Mouse (Mus musculus) limb, embryonic 11.5 days (tissue): ENCODE measurements at regions not wholly inside any gene's neighbourhood (a gene's known extent, or its start where the extent isn't known, plus 50 kb on each side); places are given as distances from the start of the nearest gene placed in this dataset.

ENCODE experiments used
- ATAC-seq: fragments of 200-750 bp; cut with Nextera tagmentation; 2 replicates; pipeline ENCODE4 v1.8.0; 2017; ENCODE audit warnings: low read depth; ENCODE audit not compliant: insufficient number of reproducible peaks, low FRiP score, low TSS enrichment
- DNase-seq: peaks from one replicate; pipeline ENCODE4 v3.0.0-alpha.2; 2015; ENCODE audit warnings: low spot score
- H3K27ac ChIP-seq: fragments of 300-500 bp; sonication (generic); replicated peaks from 2 replicates; pipeline ENCODE4 v1.5.1; 2014; ENCODE audit warnings: low read depth, mild to moderate bottlenecking, low read length
- H3K27me3 ChIP-seq: fragments of 300-500 bp; sonication (generic); 2 replicates; pipeline ENCODE4 v1.6.1; 2014; ENCODE audit warnings: mild to moderate bottlenecking, low read length, mixed read lengths; ENCODE audit not compliant: control insufficient read depth, insufficient read depth
- H3K36me3 ChIP-seq: fragments of 300-500 bp; sonication (generic); 2 replicates; pipeline ENCODE4 v1.6.1; 2014; ENCODE audit warnings: mild to moderate bottlenecking, low read length, moderate library complexity, mixed read lengths; ENCODE audit not compliant: control insufficient read depth, insufficient read depth
- H3K4me1 ChIP-seq: fragments of 300-500 bp; sonication (generic); 2 replicates; pipeline ENCODE4 v1.6.1; 2014; ENCODE audit warnings: low read length, mixed read lengths; ENCODE audit not compliant: control insufficient read depth, insufficient read depth
- H3K4me2 ChIP-seq: fragments of 300-500 bp; sonication (generic); 2 replicates; pipeline ENCODE4 v1.6.1; 2014; ENCODE audit warnings: low read depth, mild to moderate bottlenecking, moderate library complexity; ENCODE audit not compliant: severe bottlenecking
- H3K4me3 ChIP-seq: fragments of 300-500 bp; sonication (generic); 2 replicates; pipeline ENCODE4 v1.5.1; 2014; ENCODE audit warnings: low read depth, low read length
- H3K9ac ChIP-seq: fragments of 300-500 bp; sonication (generic); 2 replicates; pipeline ENCODE4 v1.6.1; 2014; ENCODE audit warnings: mild to moderate bottlenecking, low read length
- H3K9me3 ChIP-seq: fragments of 300-500 bp; sonication (generic); 2 replicates; pipeline ENCODE4 v1.6.1; 2016; ENCODE audit warnings: low read length; ENCODE audit not compliant: control insufficient read depth
- WGBS: fragments of 180-500 bp; shearing (Covaris S2); extraction: QIAGEN DNeasy Blood & Tissue Kit; methylation state at CpG from one replicate; pipeline ENCODE4 v1.1.7; 2014; 5-methylcytosine and 5-hydroxymethylcytosine counted together

DNA sequence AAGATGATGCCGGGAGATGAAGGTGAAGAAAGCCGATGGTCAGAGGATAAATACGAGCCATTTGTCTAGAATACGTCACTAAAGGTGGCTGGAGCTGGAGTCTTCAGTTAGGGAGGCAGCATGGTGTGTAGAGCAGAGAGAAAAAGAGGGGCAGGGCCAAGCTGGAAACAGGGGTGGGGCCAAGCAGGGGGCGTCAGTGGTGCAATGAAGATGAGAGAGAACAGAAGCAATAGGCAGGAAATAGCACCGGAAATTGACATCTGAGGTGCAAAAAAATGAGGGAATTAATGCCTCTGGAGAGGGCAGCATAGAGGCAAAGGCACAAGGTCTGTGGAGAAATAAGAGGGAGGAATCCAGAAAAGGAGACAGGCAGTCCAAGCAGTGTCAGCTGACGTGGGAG, 165.4 kb downstream of the Zfp36l2 start:
- ATAC-seq: no peak
- WGBS: 86% methylated on average over 7 of the region's 7 CpGs
- no peak overlapping the region for H3K4me3 ChIP-seq

DNA sequence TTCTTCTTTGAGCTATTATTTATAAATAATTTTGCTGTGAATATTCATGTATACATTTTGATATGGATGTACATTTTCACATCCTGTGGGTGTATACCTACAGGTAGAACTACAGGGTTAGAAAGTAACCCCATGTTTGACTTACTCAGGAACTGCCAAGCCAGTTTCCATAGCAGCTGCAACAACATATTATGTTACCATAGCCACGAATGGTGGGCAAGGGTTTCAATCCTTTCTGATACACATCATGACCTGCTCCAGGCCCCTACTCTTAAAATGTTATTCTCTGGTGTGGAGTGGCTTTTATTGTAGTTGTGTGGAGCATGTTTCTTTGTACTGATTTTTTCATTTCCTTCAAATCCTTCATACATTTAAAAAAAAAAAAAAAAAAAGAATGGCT, 168.9 kb downstream of the Zfp36l2 start:
- H3K4me1 ChIP-seq: no peaks in the 10 kb centered on the region
- ATAC-seq (no peak), DNase-seq (no peak)
- H3K27ac ChIP-seq: no peak overlapping the region
- H3K4me2 ChIP-seq: no peak overlapping the region
- H3K9me3 ChIP-seq: peaks cover 7% of the 10 kb centered on the region; the same call in 1 of the 2 replicates
- no peak overlapping the region for H3K4me3 ChIP-seq
- H3K9ac ChIP-seq: no peak overlapping the region
- H3K36me3 ChIP-seq: no peaks in the 10 kb centered on the region
- H3K27me3 ChIP-seq: no peaks in the 10 kb centered on the region
- 81% methylated on average over 1 of the region's 1 CpGs for WGBS

More for the DNA sequence above, 165.4 kb downstream of the Zfp36l2 start:
- no peak for DNase-seq
- Histone ChIP-seq H3K9me3 (peaks cover 4% of the 10 kb centered on the region; the same call in 1 of the 2 replicates), H3K9ac (no peak overlapping the region), H3K36me3 (no peaks in the 10 kb centered on the region), H3K4me2 (no peak overlapping the region), H3K4me1 (peaks cover 7% of the 10 kb centered on the region), H3K27ac (no peak overlapping the region), H3K27me3 (no peaks in the 10 kb centered on the region)

DNA sequence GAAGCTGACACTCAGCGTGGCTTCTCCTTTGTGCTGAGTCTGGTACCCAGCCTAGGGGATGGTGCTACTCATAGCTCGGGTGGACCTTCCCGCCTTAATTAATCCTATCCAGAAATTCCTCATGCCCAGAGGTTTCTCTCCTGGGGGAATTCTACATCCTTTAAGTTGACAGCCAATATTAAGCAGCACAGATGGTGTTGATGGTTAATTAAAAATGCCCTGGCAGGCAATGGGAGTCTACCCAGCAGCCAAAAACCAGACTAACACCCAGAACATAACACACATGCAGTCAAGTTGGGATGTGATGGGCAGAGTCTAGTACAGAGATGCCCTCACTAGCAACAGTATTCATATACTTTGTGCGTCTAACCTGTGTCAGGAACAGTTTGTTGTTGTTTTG, 169.9 kb downstream of the Zfp36l2 start:
- DNase-seq (no peak), ATAC-seq (no peak)
- WGBS: 80% methylated on average over 4 of the region's 4 CpGs

DNA sequence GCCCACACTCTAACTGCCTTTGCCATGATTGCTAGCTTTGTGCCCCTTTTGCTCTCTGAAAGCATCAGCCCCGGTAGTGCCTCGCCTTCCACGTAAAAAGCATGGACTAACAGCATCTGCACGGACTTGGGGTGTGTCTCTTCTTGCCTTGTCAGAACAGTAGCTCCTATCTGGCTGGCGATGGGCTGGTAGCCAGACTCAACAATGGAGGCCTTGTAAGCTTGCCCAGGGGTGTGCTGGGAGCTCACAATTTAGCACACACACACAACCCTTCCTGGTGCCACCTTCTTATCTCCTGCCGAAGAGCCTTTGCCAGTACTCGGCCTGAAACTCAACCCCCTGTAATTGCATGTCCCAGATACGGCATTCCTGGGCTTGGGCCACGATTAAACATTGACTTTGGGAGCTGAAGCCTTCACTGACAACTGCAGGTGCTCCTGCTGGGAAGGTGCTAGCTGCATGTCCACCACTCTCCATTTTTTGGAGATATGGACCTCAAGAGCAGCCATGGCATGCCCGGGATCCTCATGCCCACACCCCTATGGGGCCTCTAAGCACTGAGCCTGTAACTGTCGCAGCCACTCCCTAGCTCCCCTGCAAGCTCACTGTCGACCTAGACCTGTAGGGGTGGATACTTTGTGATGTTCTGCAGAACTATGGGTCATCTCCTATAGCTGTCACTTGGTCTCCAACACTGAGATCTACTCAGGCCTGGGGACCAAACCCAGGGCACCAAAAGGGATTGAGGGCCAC, 166.7 kb upstream of the Haao start:
- Histone ChIP-seq H3K9me3 (peaks cover 4% of the 10 kb centered on the region; the same call in 1 of the 2 replicates), H3K27ac (no peak overlapping the region), H3K27me3 (no peaks in the 10 kb centered on the region), H3K4me3 (no peak overlapping the region), H3K4me2 (no peak overlapping the region), H3K4me1 (peaks cover 10% of the 10 kb centered on the region; the same call in 1 of the 2 replicates), H3K9ac (no peak overlapping the region), H3K36me3 (no peaks in the 10 kb centered on the region)
- ATAC-seq (no peak), DNase-seq (no peak)
- 91% methylated on average over 12 of the region's 12 CpGs for WGBS

More for the DNA sequence above, 169.9 kb downstream of the Zfp36l2 start:
- Histone ChIP-seq H3K4me3 (no peak overlapping the region), H3K9ac (no peak overlapping the region), H3K36me3 (no peaks in the 10 kb centered on the region), H3K27ac (no peak overlapping the region), H3K4me2 (no peak overlapping the region), H3K9me3 (peaks cover 4% of the 10 kb centered on the region; the same call in 1 of the 2 replicates), H3K4me1 (no peaks in the 10 kb centered on the region), H3K27me3 (no peaks in the 10 kb centered on the region)

DNA sequence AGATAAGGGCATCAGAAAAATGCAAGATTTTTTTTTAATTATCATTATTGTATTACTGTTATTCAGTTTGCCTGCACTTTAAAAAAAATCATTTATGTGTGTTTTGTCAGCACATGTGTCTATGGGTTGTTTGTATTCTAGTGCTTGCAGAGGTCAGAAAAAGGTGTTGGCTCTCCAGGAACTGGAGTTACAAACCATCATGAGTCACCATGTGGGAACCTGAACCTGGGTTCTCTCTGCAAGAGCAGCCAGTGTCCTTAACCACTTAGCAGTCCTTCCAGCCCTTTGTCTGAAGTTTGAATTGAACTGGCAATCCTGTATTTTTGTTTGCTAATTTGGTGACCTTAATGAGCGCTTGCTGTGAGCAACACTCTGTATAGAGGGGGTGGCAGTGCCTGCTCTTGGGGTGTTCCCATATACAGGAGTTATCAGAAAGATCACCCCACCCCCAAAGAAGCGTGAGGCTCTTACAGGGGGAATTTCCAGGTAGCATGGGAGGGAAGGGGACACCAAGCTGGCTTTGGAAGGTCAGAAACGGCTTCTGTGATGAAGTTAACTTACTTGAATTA, 162.8 kb upstream of the Haao start:
- H3K36me3 ChIP-seq: no peaks in the 10 kb centered on the region
- H3K4me1 ChIP-seq: peaks cover 19% of the 10 kb centered on the region
- no peaks in the 10 kb centered on the region for H3K27me3 ChIP-seq
- no peak for DNase-seq
- H3K4me2 ChIP-seq: no peak overlapping the region
- ATAC-seq: no peak
- no peak overlapping the region; the same call in 1 of the 2 replicates for H3K27ac ChIP-seq
- no peak overlapping the region for H3K9ac ChIP-seq
- H3K9me3 ChIP-seq: peaks cover 4% of the 10 kb centered on the region; the same call in 1 of the 2 replicates
- no peak overlapping the region for H3K4me3 ChIP-seq
- 81% methylated on average over 3 of the region's 3 CpGs for WGBS

DNA sequence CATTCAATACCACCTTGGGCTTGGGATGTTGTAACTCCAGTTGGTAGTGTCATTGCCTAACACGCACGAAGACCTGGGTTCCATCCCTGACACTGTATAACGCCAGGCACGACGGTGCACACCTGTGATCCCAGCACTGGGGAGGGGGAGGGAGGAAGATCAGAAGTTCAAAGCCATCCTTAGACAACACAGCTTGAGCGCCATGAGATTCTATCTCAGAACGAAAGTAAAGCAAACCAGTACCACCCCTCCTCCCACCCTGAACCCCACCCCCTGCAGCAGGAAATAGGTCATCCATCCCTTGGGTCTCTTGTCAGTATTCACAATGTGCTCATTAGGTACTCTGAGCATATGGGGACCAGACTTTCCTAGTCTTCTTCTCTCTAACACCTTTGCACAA, 162.2 kb upstream of the Haao start:
- Histone ChIP-seq H3K36me3 (no peaks in the 10 kb centered on the region), H3K27ac (peak overlapping the region; percentile 70), H3K9ac (no peak overlapping the region), H3K4me3 (no peak overlapping the region), H3K9me3 (peaks cover 4% of the 10 kb centered on the region; the same call in 1 of the 2 replicates), H3K27me3 (no peaks in the 10 kb centered on the region), H3K4me1 (peaks cover 24% of the 10 kb centered on the region), H3K4me2 (no peak overlapping the region)
- no peak for ATAC-seq
- WGBS: 75% methylated on average over 7 of the region's 7 CpGs
- DNase-seq: no peak

DNA sequence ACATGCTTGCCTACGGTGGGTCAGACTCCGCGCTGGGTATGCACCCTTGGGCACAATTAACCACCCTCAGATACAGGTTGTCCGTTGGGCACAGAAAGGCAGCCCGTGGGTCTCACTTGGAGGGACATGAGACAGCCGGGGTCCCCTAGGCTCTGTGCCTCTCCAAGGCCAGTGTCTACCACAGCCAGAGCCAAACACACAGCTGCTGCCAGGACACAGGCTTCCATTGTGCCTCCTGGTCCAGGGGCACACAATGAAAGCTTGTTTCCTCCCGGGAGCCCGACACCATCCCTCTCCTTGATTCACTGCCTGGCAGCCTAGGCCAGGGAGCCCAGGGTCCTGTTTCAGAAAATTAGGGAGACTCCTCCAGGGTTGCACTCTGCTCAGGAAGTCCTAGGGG, 161.4 kb upstream of the Haao start:
- peak; percentile 58 for DNase-seq
- WGBS: 79% methylated on average over 8 of the region's 8 CpGs
- peaks cover 32% of the 10 kb centered on the region for H3K4me1 ChIP-seq
- H3K4me2 ChIP-seq: no peak overlapping the region
- H3K4me3 ChIP-seq: no peak overlapping the region
- no peaks in the 10 kb centered on the region for H3K36me3 ChIP-seq
- H3K9me3 ChIP-seq: peaks cover 4% of the 10 kb centered on the region; the same call in 1 of the 2 replicates
- H3K9ac ChIP-seq: no peak overlapping the region
- peak overlapping the region; percentile 70 for H3K27ac ChIP-seq
- H3K27me3 ChIP-seq: no peaks in the 10 kb centered on the region
- no peak for ATAC-seq

DNA sequence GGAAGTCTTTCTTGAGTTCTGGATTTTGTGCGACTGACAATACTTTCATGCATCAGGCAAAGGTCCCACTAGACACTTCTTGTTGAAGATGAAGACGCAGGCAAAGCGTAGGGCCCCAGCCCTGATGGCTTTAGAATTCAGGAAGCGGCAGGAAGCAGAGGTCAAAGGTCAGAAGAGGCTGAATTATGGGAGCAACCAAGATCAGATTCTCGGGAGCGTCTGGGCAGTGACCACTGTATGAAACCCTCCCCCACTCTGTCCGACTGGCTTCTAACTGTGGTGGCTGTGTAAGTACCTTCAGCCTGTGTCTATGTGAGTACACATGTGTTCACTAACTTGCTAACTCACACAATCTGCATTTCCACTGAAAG, 160.9 kb upstream of the Haao start:
- Histone ChIP-seq H3K9me3 (no peaks in the 10 kb centered on the region; the same call in 1 of the 2 replicates), H3K36me3 (no peaks in the 10 kb centered on the region), H3K27ac (no peak overlapping the region; the same call in 1 of the 2 replicates), H3K4me3 (no peak overlapping the region), H3K4me2 (no peak overlapping the region), H3K27me3 (no peaks in the 10 kb centered on the region), H3K9ac (no peak overlapping the region), H3K4me1 (peaks cover 36% of the 10 kb centered on the region)
- DNase-seq (no peak), ATAC-seq (no peak)
- WGBS: 31% methylated on average over 7 of the region's 7 CpGs
